Mouse (Mus musculus) limb, embryonic 15.5 days (tissue): ENCODE data around the gene Csrp3. TPM values are rescaled to one million over a fixed set of nuclear protein-coding genes. Genes with fewer than 3 reads are reported as not detected.

Experiments
- ATAC-seq: fragments of 200-750 bp; cut with Nextera tagmentation; 2 replicates; pipeline ENCODE4 v1.8.0; 2017; ENCODE audit warnings: low read depth, moderate TSS enrichment; ENCODE audit not compliant: insufficient number of reproducible peaks, low FRiP score, low TSS enrichment
- H3K27ac ChIP-seq: fragments of 300-500 bp; sonication (generic); 2 replicates; pipeline ENCODE4 v1.5.1; 2015; ENCODE audit warnings: moderate library complexity, mild to moderate bottlenecking, inconsistent platforms
- H3K27me3 ChIP-seq: fragments of 300-500 bp; sonication (generic); 2 replicates; pipeline ENCODE4 v1.6.1; 2015; ENCODE audit warnings: inconsistent platforms
- H3K36me3 ChIP-seq: fragments of 300-500 bp; sonication (generic); 2 replicates; pipeline ENCODE4 v1.6.1; 2015; ENCODE audit warnings: inconsistent platforms
- H3K4me1 ChIP-seq: fragments of 300-500 bp; sonication (generic); 2 replicates; pipeline ENCODE4 v1.6.1; 2015; ENCODE audit warnings: inconsistent platforms
- H3K4me2 ChIP-seq: fragments of 300-500 bp; sonication (generic); 2 replicates; pipeline ENCODE4 v1.6.1; 2015; ENCODE audit warnings: mild to moderate bottlenecking, inconsistent platforms
- H3K4me3 ChIP-seq: fragments of 300-500 bp; sonication (generic); 2 replicates; pipeline ENCODE4 v1.5.1; 2015; ENCODE audit warnings: mild to moderate bottlenecking, inconsistent platforms
- H3K9ac ChIP-seq: fragments of 300-500 bp; sonication (generic); 2 replicates; pipeline ENCODE4 v1.6.1; 2015; ENCODE audit warnings: inconsistent platforms
- H3K9me3 ChIP-seq: fragments of 300-500 bp; sonication (generic); 2 replicates; pipeline ENCODE4 v1.6.1; 2016; ENCODE audit warnings: inconsistent platforms
- WGBS: fragments of 180-500 bp; shearing (Covaris S2); methylation state at CpG from one replicate; pipeline ENCODE4 v1.1.7; 2015; 5-methylcytosine and 5-hydroxymethylcytosine counted together
- polyA plus RNA-seq: library from polyadenylated mRNA; unstranded; fragments of >200 nt; fragmentation: Nextera tagmentation; extraction: Ambion mirVana; gene quantifications from 2 replicates; pipeline ENCODE4 v1.2.1, GENCODE M21; 2015

Csrp3 gene
- polyA plus RNA-seq, 1 experiment from 2014 or later: 65.6 TPM

DNA sequence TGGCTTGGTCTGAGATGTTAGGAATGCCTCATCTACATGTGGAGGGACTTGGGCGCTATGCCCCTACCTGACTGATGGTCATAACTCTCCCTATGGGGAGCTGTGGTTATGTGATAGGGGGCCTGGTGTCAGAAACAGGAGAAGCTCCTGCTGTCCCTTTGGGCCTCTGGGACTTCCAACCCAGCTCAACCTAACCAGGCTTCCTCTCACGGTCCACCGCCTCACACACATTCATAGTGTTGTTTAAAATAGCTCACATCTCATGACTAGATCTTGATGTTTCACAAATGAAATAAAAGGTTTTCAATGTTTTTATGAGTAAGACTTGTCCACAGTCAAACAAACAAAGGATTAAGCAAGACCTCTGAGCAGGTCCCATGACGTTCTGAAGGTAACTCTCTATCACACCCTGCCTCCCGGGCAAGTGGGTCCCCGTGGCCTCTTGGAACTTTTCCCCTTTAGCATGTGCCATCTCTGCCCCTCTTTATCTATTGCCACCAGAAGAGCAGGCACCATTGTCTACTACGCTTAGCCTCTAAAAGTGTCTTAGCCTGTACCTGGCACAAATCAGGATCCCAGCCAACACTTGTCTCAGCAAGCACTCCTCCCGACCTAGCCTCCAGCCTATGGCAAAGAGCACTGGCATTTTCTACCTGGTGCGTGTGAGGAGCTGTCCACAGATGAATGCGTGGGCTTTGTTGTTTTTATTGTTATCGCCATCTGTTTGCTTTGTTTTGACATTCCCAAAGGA, 62.9 kb downstream of the Csrp3 start:
- no peaks in the 10 kb centered on the region for H3K27me3 ChIP-seq
- no peak overlapping the region for H3K4me2 ChIP-seq
- no peaks in the 10 kb centered on the region for H3K36me3 ChIP-seq
- no peaks in the 10 kb centered on the region for H3K9me3 ChIP-seq
- no peak overlapping the region for H3K4me3 ChIP-seq
- peaks cover 10% of the 10 kb centered on the region for H3K4me1 ChIP-seq
- no peak overlapping the region for H3K9ac ChIP-seq
- 80% methylated on average over 11 of the region's 11 CpGs for WGBS
- no peak overlapping the region for H3K27ac ChIP-seq
- no peak for ATAC-seq

DNA sequence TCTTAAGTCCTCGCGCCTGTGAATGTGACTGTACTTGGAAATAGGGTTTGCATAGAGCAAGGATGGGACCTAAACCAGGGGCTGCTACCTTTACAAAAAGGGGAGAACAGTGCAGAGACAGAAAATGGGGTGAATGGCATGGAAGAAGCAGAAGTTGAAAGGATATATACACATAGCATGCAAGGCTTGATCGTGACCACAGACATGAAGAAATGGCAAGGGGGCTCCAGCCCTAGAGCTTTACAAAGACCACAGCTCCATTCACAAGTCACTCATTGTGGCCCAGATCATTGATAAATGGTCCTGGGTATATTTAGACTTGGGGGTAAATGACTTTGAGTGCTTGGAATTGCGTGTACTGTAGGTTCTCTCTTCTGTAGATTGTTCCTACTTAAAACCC, 65.4 kb downstream of the Csrp3 start:
- no peak overlapping the region for H3K9ac ChIP-seq
- 81% methylated on average over 4 of the region's 4 CpGs for WGBS
- no peak overlapping the region for H3K4me3 ChIP-seq
- H3K4me1 ChIP-seq: no peaks in the 10 kb centered on the region
- no peaks in the 10 kb centered on the region for H3K9me3 ChIP-seq
- H3K4me2 ChIP-seq: no peak overlapping the region
- H3K36me3 ChIP-seq: no peaks in the 10 kb centered on the region
- no peak overlapping the region for H3K27ac ChIP-seq
- no peaks in the 10 kb centered on the region for H3K27me3 ChIP-seq
- no peak for ATAC-seq

Other genes with a start within 250 kb of the Csrp3 start
- not detected in 2 replicates for gene Mrgprb3, start 204.2 kb downstream of the Csrp3 start, polyA plus RNA-seq
- gene Zdhhc13, start 59.0 kb downstream of the Csrp3 start, polyA plus RNA-seq: 26.1 and 29.1 TPM in 2 replicates
- 16.4 and 18.6 TPM in 2 replicates for gene E2f8, start 33.6 kb upstream of the Csrp3 start, polyA plus RNA-seq
- gene Nav2, start 60.7 kb upstream of the Csrp3 start, polyA plus RNA-seq: 16.2 and 17.3 TPM in 2 replicates